Mouse (Mus musculus): ENCODE measurements around the gene Pla2g7.

DNA sequence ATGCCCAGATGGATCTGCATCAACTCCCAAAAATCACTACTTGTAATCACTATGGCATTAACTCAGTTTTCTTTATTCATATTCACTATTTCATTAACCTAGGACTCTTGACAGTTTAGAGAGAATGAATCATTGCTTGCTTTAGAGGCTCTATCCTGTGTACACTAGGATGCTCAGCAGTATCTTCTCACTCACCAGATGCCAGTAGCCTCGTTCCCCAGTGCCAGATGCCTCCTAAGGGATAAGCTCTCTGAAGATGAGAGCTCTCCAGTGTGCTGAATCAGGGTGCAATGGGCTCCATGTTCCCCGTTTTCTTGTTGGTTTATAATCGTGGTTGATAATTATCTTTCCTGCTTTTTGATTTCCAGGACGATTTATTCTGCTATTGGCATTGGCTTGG, 30.8 kb downstream of the Pla2g7 start:
- no peak for TF ChIP-seq CTCF (IDR thresholded peaks at IDR 0.05; ENCODE audit: control insufficient read depth, insufficient read depth, insufficient replicate concordance, low read depth, low read length)
- no peak for TF ChIP-seq POLR2A (IDR thresholded peaks at IDR 0.05; ENCODE audit: control insufficient read depth, low read depth, low read length)
